ENCODE assay signal across 26 mouse cellular contexts in genomic region chr11:115423091-115423490, GRCm38 (mm10). TPM values are rescaled to one million over a fixed set of nuclear protein-coding genes. Genes with fewer than 3 reads are reported as not detected.
A peak's percentile ranks its signal among the peaks of the same experiment; 100 is the strongest.
DNase-seq lines count a peak whose midpoint lies in the region; ATAC-seq lines count a peak whose summit lies in the region.
"Had no signal": no experiment of that assay in that cellular context is flagged by ENCODE, and none has a peak within 500 bp of the region (broad histone marks: within the 10 kb centered on the region; RNA-seq: fewer than 3 reads in every experiment).

No protein-coding gene starts in this region.

- no peaks in the 10 kb centered on the region for H3K27me3 ChIP-seq in liver, embryonic 12.5 days (replicated peaks)
- H3K27me3 ChIP-seq: embryonic facial prominence, embryonic 13.5 days; embryonic facial prominence, embryonic 15.5 days; forebrain, embryonic 12.5 days had no signal

- no peaks in the 10 kb centered on the region for H3K9me3 ChIP-seq in liver, embryonic 12.5 days (replicated peaks)
- H3K9me3 ChIP-seq: embryonic facial prominence, embryonic 13.5 days; embryonic facial prominence, embryonic 15.5 days; forebrain, embryonic 10.5 days; forebrain, embryonic 12.5 days had no signal

- H3K4me2 ChIP-seq in liver, embryonic 12.5 days = no peak overlapping the region
- H3K4me2 ChIP-seq: embryonic facial prominence, embryonic 13.5 days; embryonic facial prominence, embryonic 15.5 days; forebrain, embryonic 12.5 days had no signal

- H3K9ac ChIP-seq in liver, embryonic 12.5 days = no peak overlapping the region
- H3K9ac ChIP-seq: embryonic facial prominence, embryonic 13.5 days; embryonic facial prominence, embryonic 15.5 days; forebrain, embryonic 12.5 days had no signal

- H3K27ac ChIP-seq in liver, embryonic 12.5 days = no peak overlapping the region
- H3K27ac ChIP-seq: embryonic facial prominence, embryonic 13.5 days; embryonic facial prominence, embryonic 15.5 days; forebrain, embryonic 10.5 days; forebrain, embryonic 12.5 days had no signal

- no peak for ATAC-seq in CD4-positive, CD25-positive, alpha-beta regulatory T cell, adult 4 months
- ATAC-seq in liver, embryonic 12.5 days = no peak
- ATAC-seq: activated CD4-positive, CD25-positive, alpha-beta regulatory T cell, adult 4 months; forebrain, embryonic 14.5 days; forebrain, embryonic 16.5 days had no signal

- WGBS in liver, embryonic 12.5 days (ENCODE audit: insufficient replicate concordance) = 64% methylated on average over 3 of the region's 3 CpGs

- H3K4me1 ChIP-seq in liver, embryonic 12.5 days = peaks cover 37% of the 10 kb centered on the region

- H3K4me3 ChIP-seq in liver, embryonic 12.5 days = no peak overlapping the region
- H3K4me3 ChIP-seq: embryonic facial prominence, embryonic 13.5 days; embryonic facial prominence, embryonic 15.5 days; erythroblast, embryonic 14.5 days; forebrain, embryonic 10.5 days; forebrain, embryonic 12.5 days had no signal

- DNase-seq in CD4-positive, CD25-positive, alpha-beta regulatory T cell, adult 2 months (ENCODE audit: low read depth, low spot score) = peak; percentile 36
- DNase-seq in thymus, postnatal 0 days (ENCODE audit: low spot score) = peak; percentile 68
- DNase-seq in thymus, postnatal 36 days = no peak
- peak; percentile 66 for DNase-seq in CD4-positive helper T cell, adult 2 months (ENCODE audit: low read depth, low spot score)
- DNase-seq in naive thymus-derived CD4-positive, alpha-beta T cell, adult 2 months (ENCODE audit: low read depth) = peak; percentile 72
- DNase-seq: adrenal gland, adult 8-10 months; adrenal gland, postnatal 14 days; adrenal gland, postnatal 36 days; B cell, adult 2 months; cerebellum, adult 11-12 months; cerebellum, adult 2 months; cerebellum, adult 9-10 months; cerebellum, postnatal 10 days; cerebellum, postnatal 36 days; embryo, embryonic 11 days had no signal

- peaks cover 24% of the 10 kb centered on the region for H3K36me3 ChIP-seq in liver, embryonic 12.5 days

RNA-seq across cellular contexts. Expression of gene Kctd2, which starts 3.2 kb away (rescaled TPM):
- 1 to 10 TPM; 8.3 to 9.1 TPM for polyA plus RNA-seq in CD4-positive, CD25-positive, alpha-beta regulatory T cell, adult 4 months (2017; shearing (Covaris generic))
- 30.5 and 37.5 TPM in 2 replicates for polyA plus RNA-seq in thymus, postnatal 0 days (2015; fragmentation: Nextera tagmentation; extraction: Ambion mirVana)
- polyA plus RNA-seq in liver, embryonic 12.5 days (2016; fragmentation: Nextera tagmentation; extraction: Ambion mirVana) = 8.6 and 9.3 TPM in 2 replicates

RNA-seq across cellular contexts. Expression of gene Atp5h, which starts 3.3 kb away (rescaled TPM):
- polyA plus RNA-seq in CD4-positive, CD25-positive, alpha-beta regulatory T cell, adult 4 months (2017; shearing (Covaris generic)) = 100 to 1,000 TPM; 602 to 622 TPM
- polyA plus RNA-seq in thymus, postnatal 0 days (2015; fragmentation: Nextera tagmentation; extraction: Ambion mirVana) = 1,461 and 1,502 TPM in 2 replicates
- 624 and 630 TPM in 2 replicates for polyA plus RNA-seq in liver, embryonic 12.5 days (2016; fragmentation: Nextera tagmentation; extraction: Ambion mirVana)

RNA-seq across cellular contexts. Expression of gene Trim80, which starts 17.3 kb away (rescaled TPM):
- polyA plus RNA-seq in CD4-positive, CD25-positive, alpha-beta regulatory T cell, adult 4 months (2017; shearing (Covaris generic)) = not detected
- polyA plus RNA-seq in thymus, postnatal 0 days (2015; fragmentation: Nextera tagmentation; extraction: Ambion mirVana) = 0.89 and 1.1 TPM in 2 replicates
- polyA plus RNA-seq in liver, embryonic 12.5 days (2016; fragmentation: Nextera tagmentation; extraction: Ambion mirVana) = 0.18 and 0.22 TPM in 2 replicates
- polyA plus RNA-seq: activated CD4-positive, CD25-positive, alpha-beta regulatory T cell, adult 4 months; embryonic facial prominence, embryonic 11.5 days; embryonic facial prominence, embryonic 15.5 days; erythroblast, embryonic 14.5 days; forebrain, embryonic 12.5 days; forebrain, embryonic 14.5 days; forebrain, embryonic 16.5 days had no signal

RNA-seq across cellular contexts. Expression of gene Mrpl58, which starts 19.5 kb away (rescaled TPM):
- 100 to 1,000 TPM; 177 to 185 TPM for polyA plus RNA-seq in CD4-positive, CD25-positive, alpha-beta regulatory T cell, adult 4 months (2017; shearing (Covaris generic))
- 408 and 411 TPM in 2 replicates for polyA plus RNA-seq in thymus, postnatal 0 days (2015; fragmentation: Nextera tagmentation; extraction: Ambion mirVana)
- polyA plus RNA-seq in liver, embryonic 12.5 days (2016; fragmentation: Nextera tagmentation; extraction: Ambion mirVana) = 116 and 120 TPM in 2 replicates

RNA-seq across cellular contexts. Expression of gene Slc16a5, which starts 39.2 kb away (rescaled TPM):
- polyA plus RNA-seq in CD4-positive, CD25-positive, alpha-beta regulatory T cell, adult 4 months (2017; shearing (Covaris generic)) = 1 to 10 TPM; 3.5 to 6.5 TPM
- polyA plus RNA-seq in thymus, postnatal 0 days (2015; fragmentation: Nextera tagmentation; extraction: Ambion mirVana) = 206 and 207 TPM in 2 replicates
- 0.08 and 0.10 TPM in 2 replicates for polyA plus RNA-seq in liver, embryonic 12.5 days (2016; fragmentation: Nextera tagmentation; extraction: Ambion mirVana)
- polyA plus RNA-seq: embryonic facial prominence, embryonic 11.5 days; erythroblast, embryonic 14.5 days; forebrain, embryonic 12.5 days; forebrain, embryonic 14.5 days; forebrain, embryonic 16.5 days had no signal

Comparison
In these comparisons a context has a peak if more than half of its experiments do, and no peak if none do; other contexts are left out.
1. DNase-seq: peak in CD4-positive, CD25-positive, alpha-beta regulatory T cell, adult 2 months (single experiment), thymus, postnatal 0 days (single experiment), CD4-positive helper T cell, adult 2 months (single experiment) and naive thymus-derived CD4-positive, alpha-beta T cell, adult 2 months (single experiment); none in thymus, postnatal 36 days (0 of 2).